Mouse (Mus musculus): ENCODE results near the gene Ppme1.

- no peak for TF ChIP-seq GATA1 (IDR thresholded peaks at IDR 0.05; ENCODE audit: borderline replicate concordance, low read length)
- no peak for TF ChIP-seq FLI1 (IDR thresholded peaks at IDR 0.05; ENCODE audit: low read length)
Observed at GRCm38 (mm10) chr7:100383207-100383606, 11.1 kb upstream of the Ppme1 start.

Measured in megakaryocyte, embryonic 14.5 days (primary cell).